Mouse (Mus musculus): ENCODE measurements around the gene Gart. TPM values are rescaled to one million over a fixed set of nuclear protein-coding genes. Genes with fewer than 3 reads are reported as not detected.
A peak's percentile ranks its signal among the peaks of the same experiment; 100 is the strongest.

The Gart gene
- polyA plus RNA-seq, 1 experiment: 26.4 TPM

- H3K4me1 ChIP-seq (ENCODE audit: control insufficient read depth, insufficient read depth, insufficient read length): peaks cover 4% of the 10 kb centered on the region; the same call in 1 of the 2 replicates
- 74% methylated on average over 4 of the region's 4 CpGs for WGBS
- TF ChIP-seq POLR2A (IDR thresholded peaks at IDR 0.05; ENCODE audit: low read depth, low read length) (no peak), CTCF (IDR thresholded peaks at IDR 0.05; ENCODE audit: extremely low read depth, insufficient read depth, insufficient read length, insufficient replicate concordance) (no peak)
- H3K36me3 ChIP-seq (ENCODE audit: control insufficient read depth, insufficient read depth, low read length): no peaks in the 10 kb centered on the region
- DNase-seq (ENCODE audit: low read depth in 1 of 2, low spot score in 2 of 2): no peak
- H3K27ac ChIP-seq (ENCODE audit: insufficient read depth, low read length): no peak overlapping the region
- H3K27me3 ChIP-seq (ENCODE audit: control insufficient read depth, insufficient read depth, low read length): no peaks in the 10 kb centered on the region
- no peak overlapping the region for H3K4me3 ChIP-seq (ENCODE audit: extremely low read depth, insufficient read depth, insufficient read length)
Observed at GRCm38 (mm10) chr16:91601081-91601480, 45.7 kb downstream of the Gart start.

- no peak for DNase-seq (ENCODE audit: low read depth in 1 of 2, low spot score in 2 of 2)
Observed at GRCm38 (mm10) chr16:91599242-91599641, 47.5 kb downstream of the Gart start.

GRCm38 (mm10) chr16:91597672-91598010 lies 49.1 kb downstream of the Gart start, which contains the start of gene Tmem50b:
TSS of gene Tmem50b (minus strand) at chr16:91597800.
- peak; percentile 92 to 99 for DNase-seq (ENCODE audit: low read depth in 1 of 2, low spot score in 2 of 2)
- H3K4me1 ChIP-seq (ENCODE audit: control insufficient read depth, insufficient read depth, insufficient read length): peaks cover 11% of the 10 kb centered on the region; the same call in 1 of the 2 replicates
- H3K27ac ChIP-seq (ENCODE audit: insufficient read depth, low read length): peak within 1 kb of the TSS; percentile 77
- WGBS: under 1% methylated on average over 34 of the region's 34 CpGs
- peak within 1 kb of the TSS; percentile 73 for H3K4me3 ChIP-seq (ENCODE audit: extremely low read depth, insufficient read depth, insufficient read length)
- peaks cover 4% of the 10 kb centered on the region for H3K36me3 ChIP-seq (ENCODE audit: control insufficient read depth, insufficient read depth, low read length)
- no peak; the same call in 1 of the 2 replicates for TF ChIP-seq POLR2A (IDR thresholded peaks at IDR 0.05; ENCODE audit: low read depth, low read length)
- no peak for TF ChIP-seq CTCF (IDR thresholded peaks at IDR 0.05; ENCODE audit: extremely low read depth, insufficient read depth, insufficient read length, insufficient replicate concordance)
- H3K27me3 ChIP-seq (ENCODE audit: control insufficient read depth, insufficient read depth, low read length): no peaks in the 10 kb centered on the region

More at GRCm38 (mm10) chr16:91599242-91599641, 47.5 kb downstream of the Gart start:
- H3K27me3 ChIP-seq (ENCODE audit: control insufficient read depth, insufficient read depth, low read length): no peaks in the 10 kb centered on the region
- H3K4me3 ChIP-seq (ENCODE audit: extremely low read depth, insufficient read depth, insufficient read length): no peak overlapping the region
- H3K36me3 ChIP-seq (ENCODE audit: control insufficient read depth, insufficient read depth, low read length): peaks cover 4% of the 10 kb centered on the region; the same call in 1 of the 2 replicates
- no peak overlapping the region for H3K27ac ChIP-seq (ENCODE audit: insufficient read depth, low read length)
- TF ChIP-seq CTCF (IDR thresholded peaks at IDR 0.05; ENCODE audit: extremely low read depth, insufficient read depth, insufficient read length, insufficient replicate concordance): no peak
- no peak for TF ChIP-seq POLR2A (IDR thresholded peaks at IDR 0.05; ENCODE audit: low read depth, low read length)
- peaks cover 7% of the 10 kb centered on the region; the same call in 1 of the 2 replicates for H3K4me1 ChIP-seq (ENCODE audit: control insufficient read depth, insufficient read depth, insufficient read length)

GRCm38 (mm10) chr16:91596779-91597671 lies 49.7 kb downstream of the Gart start:
- Histone ChIP-seq H3K36me3 (ENCODE audit: control insufficient read depth, insufficient read depth, low read length) (peaks cover 8% of the 10 kb centered on the region), H3K4me1 (ENCODE audit: control insufficient read depth, insufficient read depth, insufficient read length) (peaks cover 11% of the 10 kb centered on the region; the same call in 1 of the 2 replicates), H3K4me3 (ENCODE audit: extremely low read depth, insufficient read depth, insufficient read length) (peak overlapping the region; percentile 73), H3K27me3 (ENCODE audit: control insufficient read depth, insufficient read depth, low read length) (no peaks in the 10 kb centered on the region), H3K27ac (ENCODE audit: insufficient read depth, low read length) (peak overlapping the region; percentile 77)
- 0 out of 2 replicates have a peak, but pooled peaks have one; percentile 40 for TF ChIP-seq POLR2A (IDR thresholded peaks at IDR 0.05; ENCODE audit: low read depth, low read length)
- no peak for TF ChIP-seq CTCF (IDR thresholded peaks at IDR 0.05; ENCODE audit: extremely low read depth, insufficient read depth, insufficient read length, insufficient replicate concordance)
- peak in 1 of 2 experiments; percentile 26 for DNase-seq (ENCODE audit: low read depth in 1 of 2, low spot score in 2 of 2)
- under 1% methylated on average over 75 of the region's 75 CpGs for WGBS

GRCm38 (mm10) chr16:91596397-91596778 lies 50.4 kb downstream of the Gart start:
- 1% methylated on average over 9 of the region's 9 CpGs for WGBS
- Histone ChIP-seq H3K4me3 (ENCODE audit: extremely low read depth, insufficient read depth, insufficient read length) (peak overlapping the region; percentile 73), H3K27ac (ENCODE audit: insufficient read depth, low read length) (peak overlapping the region; percentile 77), H3K27me3 (ENCODE audit: control insufficient read depth, insufficient read depth, low read length) (no peaks in the 10 kb centered on the region), H3K36me3 (ENCODE audit: control insufficient read depth, insufficient read depth, low read length) (peaks cover 8% of the 10 kb centered on the region), H3K4me1 (ENCODE audit: control insufficient read depth, insufficient read depth, insufficient read length) (peaks cover 10% of the 10 kb centered on the region; the same call in 1 of the 2 replicates)
- TF ChIP-seq CTCF (IDR thresholded peaks at IDR 0.05; ENCODE audit: extremely low read depth, insufficient read depth, insufficient read length, insufficient replicate concordance) (no peak), POLR2A (IDR thresholded peaks at IDR 0.05; ENCODE audit: low read depth, low read length) (no peak)
- peak in 1 of 2 experiments; percentile 75 for DNase-seq (ENCODE audit: low read depth in 1 of 2, low spot score in 2 of 2)

GRCm38 (mm10) chr16:91595076-91595475 lies 51.7 kb downstream of the Gart start:
- Histone ChIP-seq H3K4me1 (ENCODE audit: control insufficient read depth, insufficient read depth, insufficient read length) (peaks cover 7% of the 10 kb centered on the region; the same call in 1 of the 2 replicates), H3K27ac (ENCODE audit: insufficient read depth, low read length) (no peak overlapping the region), H3K4me3 (ENCODE audit: extremely low read depth, insufficient read depth, insufficient read length) (no peak overlapping the region), H3K27me3 (ENCODE audit: control insufficient read depth, insufficient read depth, low read length) (no peaks in the 10 kb centered on the region), H3K36me3 (ENCODE audit: control insufficient read depth, insufficient read depth, low read length) (peaks cover 8% of the 10 kb centered on the region)
- TF ChIP-seq POLR2A (IDR thresholded peaks at IDR 0.05; ENCODE audit: low read depth, low read length) (no peak), CTCF (IDR thresholded peaks at IDR 0.05; ENCODE audit: extremely low read depth, insufficient read depth, insufficient read length, insufficient replicate concordance) (no peak)
- WGBS: 94% methylated on average over 6 of the region's 6 CpGs
- no peak for DNase-seq (ENCODE audit: low read depth in 1 of 2, low spot score in 2 of 2)
